Mouse (Mus musculus) embryonic facial prominence, embryonic 13.5 days (tissue): ENCODE measurements around the gene Adcy7. TPM values are rescaled to one million over a fixed set of nuclear protein-coding genes. Genes with fewer than 3 reads are reported as not detected.

Experiments used
- ATAC-seq: fragments of 200-750 bp; cut with Nextera tagmentation; 2 replicates; pipeline ENCODE4 v1.8.0; 2017; ENCODE audit warnings: low read depth; ENCODE audit not compliant: insufficient number of reproducible peaks, insufficient read depth, low FRiP score, low TSS enrichment
- H3K27ac ChIP-seq: fragments of 300-500 bp; sonication (generic); 2 replicates; pipeline ENCODE4 v1.5.1; 2015; ENCODE audit warnings: moderate library complexity, mild to moderate bottlenecking, inconsistent platforms
- H3K27me3 ChIP-seq: fragments of 300-500 bp; sonication (generic); 2 replicates; pipeline ENCODE4 v1.6.1; 2015; ENCODE audit warnings: mild to moderate bottlenecking, inconsistent platforms
- H3K36me3 ChIP-seq: fragments of 300-500 bp; sonication (generic); 2 replicates; pipeline ENCODE4 v1.6.1; 2015; ENCODE audit warnings: mild to moderate bottlenecking, inconsistent platforms
- H3K4me1 ChIP-seq: fragments of 300-500 bp; sonication (generic); 2 replicates; pipeline ENCODE4 v1.6.1; 2015; ENCODE audit warnings: inconsistent platforms
- H3K4me2 ChIP-seq: fragments of 300-500 bp; sonication (generic); 2 replicates; pipeline ENCODE4 v1.6.1; 2015; ENCODE audit warnings: moderate library complexity, mild to moderate bottlenecking, inconsistent platforms
- H3K4me3 ChIP-seq: fragments of 300-500 bp; sonication (generic); 2 replicates; pipeline ENCODE4 v1.5.1; 2015; ENCODE audit warnings: mild to moderate bottlenecking, inconsistent platforms
- H3K9ac ChIP-seq: fragments of 300-500 bp; sonication (generic); 2 replicates; pipeline ENCODE4 v1.6.1; 2015; ENCODE audit warnings: mild to moderate bottlenecking, inconsistent platforms
- H3K9me3 ChIP-seq: fragments of 300-500 bp; sonication (generic); 2 replicates; pipeline ENCODE4 v1.6.1; 2016; ENCODE audit warnings: inconsistent platforms
- WGBS: fragments of 180-500 bp; shearing (Covaris S2); methylation state at CpG from one replicate; pipeline ENCODE4 v1.1.7; 2015; ENCODE audit warnings: mixed read lengths; 5-methylcytosine and 5-hydroxymethylcytosine counted together
- polyA plus RNA-seq: library from polyadenylated mRNA; unstranded; fragments of >200 nt; fragmentation: Nextera tagmentation; extraction: Ambion mirVana; gene quantifications from 2 replicates; pipeline ENCODE4 v1.2.1, GENCODE M21; 2015

Gene Adcy7
- 6.6 and 7.3 TPM in 2 replicates for polyA plus RNA-seq

DNA sequence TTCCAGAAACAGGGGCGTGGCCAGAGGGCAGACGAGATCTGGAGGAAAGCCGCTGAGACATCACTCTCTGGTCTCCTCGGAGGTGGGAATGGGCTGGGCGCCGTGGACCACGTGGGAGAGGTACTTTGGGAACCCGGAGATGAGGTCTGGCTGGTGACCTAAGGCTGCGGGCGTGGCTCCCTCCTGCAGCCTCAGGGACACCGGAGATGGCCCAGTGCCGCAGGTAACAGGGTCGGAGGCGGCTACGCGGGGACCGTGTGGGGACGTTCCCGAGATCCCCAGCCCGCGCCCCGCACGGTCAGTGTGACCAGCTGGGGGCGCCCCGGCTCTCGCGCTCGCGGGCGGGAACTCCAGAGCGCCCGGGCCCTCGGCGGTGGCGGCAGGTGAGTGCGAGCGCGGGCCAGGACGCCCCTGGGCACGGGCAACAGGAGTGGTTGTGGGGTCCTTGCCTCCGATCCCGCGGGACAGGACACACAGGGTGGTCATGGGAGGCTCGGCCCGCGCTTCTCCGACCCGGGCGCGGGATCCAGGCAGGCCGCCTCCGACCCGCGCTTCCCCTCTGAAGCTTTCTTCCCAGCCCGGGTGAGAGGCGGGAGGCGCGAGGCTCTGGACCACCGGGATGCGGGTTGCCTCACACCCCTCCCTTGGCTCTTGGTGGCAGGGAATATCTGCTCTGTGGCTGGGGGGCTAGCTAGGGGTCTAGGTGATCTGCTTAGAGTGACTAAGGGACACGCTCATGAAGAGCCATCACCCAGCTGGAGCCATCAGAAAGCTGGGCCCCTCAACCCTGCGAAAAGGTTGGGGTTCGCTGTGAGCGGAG, at the start of gene Adcy7:
TSS of gene Adcy7 (plus strand) at position 173 of the 820 bp plus-strand sequence.
- H3K27ac ChIP-seq, result no peak within 1 kb of the TSS
- H3K27me3 ChIP-seq, result peaks cover 23% of the 10 kb centered on the region
- peak within 1 kb of the TSS; percentile 51 for H3K4me3 ChIP-seq
- peaks cover 13% of the 10 kb centered on the region for H3K4me1 ChIP-seq
- H3K4me2 ChIP-seq, result peak within 1 kb of the TSS; percentile 95
- peak within 1 kb of the TSS; percentile 73 for H3K9ac ChIP-seq
- 4% methylated on average over 64 of the region's 64 CpGs for WGBS
- no peaks in the 10 kb centered on the region; the same call in 1 of the 2 replicates for H3K9me3 ChIP-seq
- no peaks in the 10 kb centered on the region for H3K36me3 ChIP-seq
- ATAC-seq, result peak; percentile 62; the same call in 1 of the 2 replicates

DNA sequence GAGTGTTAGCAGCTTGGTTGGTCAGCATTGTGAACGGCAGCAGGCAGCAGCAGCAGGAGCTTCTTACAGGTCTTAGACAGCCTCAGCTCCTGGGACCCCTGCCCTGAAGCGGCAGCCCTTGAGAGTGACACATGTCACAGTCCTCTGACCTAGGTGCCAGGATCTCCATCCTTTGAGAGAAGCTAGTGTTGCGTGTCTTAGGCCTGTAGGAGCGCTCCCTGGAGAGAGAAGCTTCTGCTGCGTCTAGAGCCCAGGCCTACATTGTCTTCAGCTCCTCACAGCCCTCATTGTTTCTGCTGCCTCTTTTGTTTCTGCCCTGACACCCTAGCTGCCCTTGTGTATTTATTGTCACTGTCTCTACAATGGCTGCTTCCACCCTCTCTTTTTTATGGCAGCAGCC, 46.8 kb upstream of the Adcy7 start:
- H3K27ac ChIP-seq, result 0 out of 2 replicates have a peak overlapping the region, but pooled peaks have one; percentile 4
- no peak for ATAC-seq
- no peaks in the 10 kb centered on the region for H3K27me3 ChIP-seq
- H3K36me3 ChIP-seq, result peaks cover 3% of the 10 kb centered on the region; the same call in 1 of the 2 replicates
- no peaks in the 10 kb centered on the region for H3K9me3 ChIP-seq
- no peak overlapping the region for H3K9ac ChIP-seq
- 48% methylated on average over 5 of the region's 5 CpGs for WGBS
- H3K4me1 ChIP-seq, result peaks cover 43% of the 10 kb centered on the region
- H3K4me2 ChIP-seq, result no peak overlapping the region
- H3K4me3 ChIP-seq, result no peak overlapping the region

DNA sequence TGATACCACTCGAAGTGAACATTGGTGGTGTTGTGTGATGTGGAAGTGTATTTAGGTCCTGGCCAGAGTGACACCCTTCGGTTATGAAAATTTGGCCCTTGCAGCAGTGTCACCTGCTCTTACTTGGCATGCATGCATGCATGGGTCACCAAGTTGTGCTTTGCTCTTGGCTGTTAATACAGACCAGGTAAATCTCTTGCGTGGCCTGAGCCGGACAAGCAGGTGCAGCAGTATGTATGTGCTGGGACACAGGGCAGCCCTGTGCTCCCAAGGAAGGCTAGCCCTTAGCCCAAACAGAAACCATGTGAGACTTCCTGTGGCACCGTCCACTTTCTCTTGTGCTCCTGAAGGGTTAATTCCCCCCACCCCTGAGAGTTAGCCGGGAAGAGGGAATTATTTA, 44.4 kb upstream of the Adcy7 start:
- Histone ChIP-seq H3K4me2 (peak overlapping the region; percentile 11; the same call in 1 of the 2 replicates), H3K9ac (no peak overlapping the region), H3K9me3 (no peaks in the 10 kb centered on the region), H3K4me1 (peaks cover 31% of the 10 kb centered on the region), H3K27me3 (no peaks in the 10 kb centered on the region), H3K27ac (no peak overlapping the region), H3K36me3 (no peaks in the 10 kb centered on the region), H3K4me3 (no peak overlapping the region)
- WGBS, result 59% methylated on average over 6 of the region's 6 CpGs
- ATAC-seq, result no peak

DNA sequence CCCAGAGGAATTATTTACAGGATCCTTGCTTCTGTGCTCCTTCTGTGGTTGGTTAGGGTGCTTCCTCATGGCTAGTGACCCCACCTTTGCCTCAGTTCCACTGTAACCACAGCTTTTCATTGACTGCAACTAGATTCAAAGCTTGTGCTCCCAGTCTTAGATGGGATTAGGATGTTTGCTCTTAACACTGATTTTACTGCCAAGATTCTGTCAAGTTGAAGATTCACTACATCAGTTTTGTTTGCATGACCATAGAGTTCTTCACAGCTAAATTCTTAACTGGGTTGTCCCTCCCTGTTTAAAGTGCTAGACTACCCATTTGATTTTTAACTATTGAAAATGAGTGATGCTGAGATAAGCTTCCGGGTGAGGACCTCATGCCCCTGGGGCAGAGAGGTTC, 43.9 kb upstream of the Adcy7 start:
- 31% methylated on average over 1 of the region's 1 CpGs for WGBS
- Histone ChIP-seq H3K36me3 (no peaks in the 10 kb centered on the region), H3K4me2 (peak overlapping the region; percentile 11; the same call in 1 of the 2 replicates), H3K9ac (no peak overlapping the region), H3K4me1 (peaks cover 31% of the 10 kb centered on the region), H3K27ac (no peak overlapping the region), H3K27me3 (no peaks in the 10 kb centered on the region), H3K9me3 (no peaks in the 10 kb centered on the region), H3K4me3 (no peak overlapping the region)
- ATAC-seq, result no peak

DNA sequence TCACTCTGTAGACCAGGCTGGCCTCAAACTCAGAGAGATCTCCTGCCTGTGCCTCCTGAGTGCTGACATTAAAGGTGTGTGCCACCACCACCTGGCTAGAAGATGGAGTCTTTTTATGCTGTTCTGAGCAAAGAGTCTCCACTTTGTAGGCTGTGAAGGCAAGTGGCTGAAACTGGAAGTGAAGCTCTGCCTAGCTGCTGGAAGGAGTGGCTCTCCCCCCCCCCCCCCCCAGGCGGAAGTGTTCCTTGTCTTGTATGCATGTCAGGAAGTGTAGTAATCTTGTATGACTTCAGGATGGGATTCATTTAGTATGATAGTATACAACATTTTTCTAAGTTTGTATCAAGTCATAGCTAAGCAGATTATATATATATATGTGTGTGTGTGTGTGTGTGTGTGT, 43.4 kb upstream of the Adcy7 start:
- Histone ChIP-seq H3K4me2 (no peak overlapping the region), H3K9ac (no peak overlapping the region), H3K27me3 (no peaks in the 10 kb centered on the region), H3K4me1 (peaks cover 31% of the 10 kb centered on the region), H3K36me3 (no peaks in the 10 kb centered on the region), H3K4me3 (no peak overlapping the region), H3K27ac (no peak overlapping the region), H3K9me3 (no peaks in the 10 kb centered on the region)
- ATAC-seq, result no peak
- WGBS, result 20% methylated on average over 1 of the region's 1 CpGs

DNA sequence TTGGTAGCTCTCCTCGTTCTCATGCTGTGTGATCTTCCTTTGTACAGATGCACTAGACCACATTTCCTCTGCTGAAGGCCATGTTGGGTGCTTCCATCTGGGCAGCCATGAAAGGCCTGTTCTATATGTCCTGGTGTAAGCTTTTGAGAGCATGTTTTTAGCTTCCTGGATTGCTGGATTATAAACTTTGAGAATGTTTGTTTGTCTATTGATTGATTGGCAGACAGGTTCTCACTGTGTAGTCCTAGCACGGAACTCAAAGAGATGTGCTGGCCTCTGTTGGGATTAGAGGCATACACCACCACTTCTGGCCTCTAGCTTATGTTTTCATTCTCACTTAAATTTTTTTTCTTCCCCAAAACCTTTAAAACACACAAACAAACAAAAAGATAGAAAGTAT, 35.5 kb upstream of the Adcy7 start:
- no peaks in the 10 kb centered on the region for H3K27me3 ChIP-seq
- no peak overlapping the region for H3K27ac ChIP-seq
- H3K9ac ChIP-seq, result no peak overlapping the region
- H3K4me3 ChIP-seq, result no peak overlapping the region
- H3K4me2 ChIP-seq, result no peak overlapping the region
- ATAC-seq, result no peak
- peaks cover 8% of the 10 kb centered on the region for H3K4me1 ChIP-seq
- 80% methylated on average over 2 of the region's 2 CpGs for WGBS
- no peaks in the 10 kb centered on the region for H3K36me3 ChIP-seq
- H3K9me3 ChIP-seq, result no peaks in the 10 kb centered on the region

DNA sequence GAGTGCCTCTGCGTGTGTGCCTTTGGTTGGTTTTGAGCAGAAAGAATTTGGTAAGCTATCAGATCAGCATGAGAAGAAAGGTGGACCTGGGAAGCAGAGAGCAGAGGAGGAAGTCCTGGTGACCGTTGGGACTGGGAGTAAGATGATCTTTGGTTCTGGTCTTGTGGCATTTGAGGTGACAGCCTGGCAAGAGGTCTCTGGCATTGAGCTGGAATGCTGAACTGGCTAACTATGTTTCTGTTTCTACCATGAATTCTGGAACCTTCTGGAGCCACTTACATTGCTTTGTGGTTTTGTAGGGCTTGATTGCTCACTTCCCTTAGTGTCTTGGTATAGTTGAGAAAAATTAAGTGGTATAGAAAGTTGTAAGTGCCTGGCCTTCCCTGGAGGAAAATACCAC, 34.6 kb upstream of the Adcy7 start:
- Histone ChIP-seq H3K4me1 (peaks cover 8% of the 10 kb centered on the region), H3K9ac (no peak overlapping the region), H3K9me3 (no peaks in the 10 kb centered on the region), H3K36me3 (no peaks in the 10 kb centered on the region), H3K27me3 (no peaks in the 10 kb centered on the region), H3K4me3 (no peak overlapping the region), H3K4me2 (no peak overlapping the region), H3K27ac (0 out of 2 replicates have a peak overlapping the region, but pooled peaks have one; percentile 28)
- WGBS, result 69% methylated on average over 2 of the region's 2 CpGs
- ATAC-seq, result no peak

DNA sequence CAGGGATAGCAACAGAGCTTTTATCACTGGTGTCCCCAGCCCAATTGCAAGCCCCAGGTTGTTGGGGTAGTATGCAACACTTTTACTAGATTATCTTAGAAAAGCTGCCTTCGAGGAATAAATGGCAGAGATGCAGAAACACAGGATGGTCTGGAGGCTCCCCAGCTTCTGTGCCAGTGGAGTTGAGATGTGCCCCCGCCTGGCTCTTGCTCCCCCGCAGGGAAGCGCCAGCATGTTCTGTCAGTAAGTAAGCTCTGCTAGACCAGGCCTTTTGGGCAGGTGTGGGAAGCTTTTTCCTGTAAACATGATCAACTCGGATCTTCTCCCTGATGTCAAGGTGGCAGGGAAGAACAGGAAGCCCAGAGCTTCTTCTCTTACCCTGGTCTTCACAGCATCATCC, 32.9 kb upstream of the Adcy7 start:
- no peak overlapping the region for H3K4me3 ChIP-seq
- 88% methylated on average over 5 of the region's 5 CpGs for WGBS
- peaks cover 8% of the 10 kb centered on the region for H3K4me1 ChIP-seq
- H3K27ac ChIP-seq, result no peak overlapping the region
- H3K9me3 ChIP-seq, result no peaks in the 10 kb centered on the region
- H3K9ac ChIP-seq, result no peak overlapping the region
- H3K4me2 ChIP-seq, result no peak overlapping the region
- ATAC-seq, result no peak
- no peaks in the 10 kb centered on the region for H3K27me3 ChIP-seq
- H3K36me3 ChIP-seq, result peaks cover 11% of the 10 kb centered on the region

DNA sequence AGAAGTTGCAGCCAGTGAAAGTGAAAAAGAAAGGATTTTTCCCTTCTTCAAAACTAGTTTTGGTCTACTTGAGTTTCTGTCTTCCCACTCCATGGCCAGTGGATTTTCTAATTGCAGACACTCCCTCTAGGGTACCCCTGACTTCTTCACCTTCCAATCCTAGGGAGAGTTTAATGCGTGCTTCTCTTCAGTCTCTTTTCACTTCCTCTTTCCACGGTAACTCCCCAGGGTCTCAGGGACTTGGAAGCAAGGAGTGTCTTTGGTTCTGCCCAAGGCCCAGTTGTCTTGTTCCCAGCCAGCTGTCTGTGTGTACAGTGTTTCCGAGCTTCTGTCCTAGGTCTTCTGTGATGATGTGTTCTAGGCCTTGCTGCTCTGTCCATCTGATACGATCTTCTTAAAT, 30.3 kb upstream of the Adcy7 start:
- H3K4me3 ChIP-seq, result no peak overlapping the region
- WGBS, result 81% methylated on average over 4 of the region's 4 CpGs
- H3K9ac ChIP-seq, result no peak overlapping the region
- H3K27me3 ChIP-seq, result no peaks in the 10 kb centered on the region
- H3K4me1 ChIP-seq, result peaks cover 8% of the 10 kb centered on the region
- no peaks in the 10 kb centered on the region for H3K9me3 ChIP-seq
- no peak overlapping the region for H3K4me2 ChIP-seq
- no peak overlapping the region for H3K27ac ChIP-seq
- H3K36me3 ChIP-seq, result peaks cover 19% of the 10 kb centered on the region
- ATAC-seq, result no peak

DNA sequence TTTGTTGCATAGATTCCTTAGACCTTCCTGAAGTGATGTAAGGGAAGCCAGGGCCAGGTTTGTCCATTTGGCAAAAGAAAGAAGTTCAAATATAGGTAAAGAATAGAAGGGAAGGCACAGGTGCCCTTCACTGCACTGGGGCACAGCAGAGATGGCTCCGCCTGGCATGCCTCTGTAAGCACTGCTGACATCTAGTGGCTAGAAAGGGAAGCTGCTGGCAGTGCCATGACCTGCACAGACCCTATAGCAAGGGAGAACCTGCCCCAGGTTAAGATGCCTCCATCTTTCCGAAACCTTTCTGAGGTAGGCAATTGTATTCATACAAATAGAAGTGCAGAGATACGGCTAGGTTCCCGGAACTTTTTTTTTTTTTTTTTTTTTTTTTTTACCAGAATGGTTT, 27.9 kb upstream of the Adcy7 start:
- 81% methylated on average over 4 of the region's 4 CpGs for WGBS
- H3K27me3 ChIP-seq, result no peaks in the 10 kb centered on the region
- H3K9ac ChIP-seq, result no peak overlapping the region
- peaks cover 37% of the 10 kb centered on the region for H3K36me3 ChIP-seq
- H3K27ac ChIP-seq, result no peak overlapping the region
- H3K4me2 ChIP-seq, result no peak overlapping the region
- no peak overlapping the region for H3K4me3 ChIP-seq
- H3K9me3 ChIP-seq, result no peaks in the 10 kb centered on the region
- H3K4me1 ChIP-seq, result no peaks in the 10 kb centered on the region
- ATAC-seq, result no peak

DNA sequence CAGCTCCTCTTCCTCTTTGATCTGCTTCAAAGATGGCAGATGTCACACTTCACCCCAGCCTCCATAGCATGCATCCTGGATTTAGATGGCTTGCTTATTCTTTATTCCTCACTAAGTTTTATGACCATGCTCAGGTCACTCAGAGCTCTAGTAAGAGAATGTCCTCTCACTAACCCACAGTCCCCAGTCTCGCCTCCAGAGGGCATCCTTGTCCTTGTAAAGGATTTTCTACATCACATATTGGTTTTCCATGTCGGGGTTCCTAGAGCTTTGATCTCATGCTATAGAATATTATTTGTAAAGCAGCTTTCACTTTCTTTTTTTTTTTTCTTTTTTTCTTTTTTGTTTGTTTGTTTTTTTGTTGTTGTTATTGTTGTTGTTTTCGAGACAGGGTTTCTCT, 19.4 kb upstream of the Adcy7 start:
- H3K4me2 ChIP-seq, result no peak overlapping the region
- WGBS, result 70% methylated on average over 3 of the region's 3 CpGs
- no peak for ATAC-seq
- no peak overlapping the region for H3K27ac ChIP-seq
- peaks cover 71% of the 10 kb centered on the region for H3K36me3 ChIP-seq
- no peaks in the 10 kb centered on the region for H3K9me3 ChIP-seq
- no peak overlapping the region for H3K9ac ChIP-seq
- H3K27me3 ChIP-seq, result no peaks in the 10 kb centered on the region
- H3K4me3 ChIP-seq, result no peak overlapping the region
- no peaks in the 10 kb centered on the region for H3K4me1 ChIP-seq

DNA sequence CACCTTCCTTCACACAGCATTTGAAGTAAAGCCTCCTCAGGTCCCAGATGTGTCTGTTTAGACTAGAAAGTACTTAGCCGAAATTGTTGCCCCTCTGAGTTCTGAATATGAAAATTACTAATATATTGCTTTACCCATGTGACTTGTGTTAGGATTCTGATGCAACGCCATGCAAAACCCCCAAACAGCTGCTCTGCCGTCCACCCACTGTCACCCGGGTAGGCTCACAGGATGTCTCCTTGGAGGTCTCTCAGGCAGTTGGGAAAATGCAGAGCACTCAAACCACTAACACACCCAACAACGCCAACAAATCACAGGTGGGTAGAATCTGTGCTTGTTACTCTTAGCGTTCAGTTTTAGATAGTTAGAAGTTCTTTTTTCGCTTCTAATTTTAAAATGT, 17.2 kb upstream of the Adcy7 start:
- Histone ChIP-seq H3K27me3 (no peaks in the 10 kb centered on the region), H3K4me2 (no peak overlapping the region), H3K9ac (no peak overlapping the region), H3K36me3 (peaks cover 59% of the 10 kb centered on the region), H3K9me3 (no peaks in the 10 kb centered on the region), H3K4me1 (no peaks in the 10 kb centered on the region), H3K27ac (no peak overlapping the region), H3K4me3 (no peak overlapping the region)
- WGBS, result 84% methylated on average over 7 of the region's 7 CpGs
- no peak for ATAC-seq
